Mouse (Mus musculus) left cerebral cortex, postnatal 14 days (tissue): Measurements from ENCODE around the gene Aplf. TPM values are rescaled to one million over a fixed set of nuclear protein-coding genes. Genes with fewer than 3 reads are reported as not detected.

Experiments used
- DNase-seq, 2 experiments: peaks; one replicate each; pipeline ENCODE4 v3.0.0; 2021 to 2022; ENCODE audit warnings: low spot score in 2 of 2, mixed read lengths in 1 of 2
- intact Hi-C: fragments of 180-260 bp; cut with DNase I; formaldehyde crosslinking; loops from one replicate; pipeline ENCODE4 v1.15.1; 2025
- long read RNA-seq, 2 experiments: library from polyadenylated mRNA; stranded (forward); transcript quantifications; one replicate each; pipeline ENCODE4 v2.0.0; 2021
- total RNA-seq, 2 experiments: library from RNA; stranded (reverse); gene quantifications; 2 replicates each; pipeline ENCODE4 v1.2.3; 2021

Gene Aplf
- total RNA-seq: 1 to 10 TPM; 7.5 to 9.5 TPM
- long read RNA-seq, experiment 1, partial matches to known transcripts: 6 of 7 reads
- long read RNA-seq, experiment 1, other reads (novel, unspliced or antisense): 1 of 7 reads
- long read RNA-seq, experiment 2, partial matches to known transcripts: 1 of 1 reads
- long read RNA-seq, experiment 2, other reads (novel, unspliced or antisense): 0 of 1 reads

GRCm38 (mm10) chr6:87671771-87672517 lies at the start of gene Aplf:
TSS of gene Aplf (minus strand) at chr6:87672193.
- DNase-seq: peak; percentile 90 to 97
- intact Hi-C loops: no loop called here

GRCm38 (mm10) chr6:87714091-87714490 lies 42.1 kb upstream of the Aplf start:
- intact Hi-C loops: no loop called here
- no peak for DNase-seq

- intact Hi-C loops: no loop called here
- DNase-seq: no peak
These were observed 40.3 kb upstream of the Aplf start for GRCm38 (mm10) chr6:87712311-87712710.

GRCm38 (mm10) chr6:87706246-87706645 lies 34.3 kb upstream of the Aplf start:
- intact Hi-C loops: no loop called here
- DNase-seq: no peak

- DNase-seq: no peak
- intact Hi-C loops: no loop called here
These were observed 24.6 kb upstream of the Aplf start for GRCm38 (mm10) chr6:87696544-87696943.

GRCm38 (mm10) chr6:87695947-87696346 lies 24.0 kb upstream of the Aplf start:
- intact Hi-C loops: no loop called here
- DNase-seq: no peak

- DNase-seq: no peak
- intact Hi-C loops: no loop called here
These were observed 8.4 kb upstream of the Aplf start for GRCm38 (mm10) chr6:87680418-87680817.

- intact Hi-C loops: no loop called here
- no peak for DNase-seq
These were observed 668 bp upstream of the Aplf start for GRCm38 (mm10) chr6:87672661-87673060.

GRCm38 (mm10) chr6:87671353-87671752 lies 640 bp downstream of the Aplf start:
- no peak for DNase-seq
- intact Hi-C loops: no loop called here

- peak; percentile 69 to 82 for DNase-seq
These were observed 2.0 kb downstream of the Aplf start for GRCm38 (mm10) chr6:87669894-87670588.

GRCm38 (mm10) chr6:87668733-87669132 lies 3.3 kb downstream of the Aplf start:
- intact Hi-C loops: no loop called here
- DNase-seq: no peak

More at GRCm38 (mm10) chr6:87669894-87670588, 2.0 kb downstream of the Aplf start:
- intact Hi-C loops: no loop called here

- no peak for DNase-seq
- intact Hi-C loops: no loop called here
These were observed 4.2 kb downstream of the Aplf start for GRCm38 (mm10) chr6:87667804-87668203.

GRCm38 (mm10) chr6:87663445-87663844 lies 8.5 kb downstream of the Aplf start:
- intact Hi-C loops: no loop called here
- DNase-seq: no peak

- intact Hi-C loops: no loop called here
- no peak for DNase-seq
These were observed 9.8 kb downstream of the Aplf start for GRCm38 (mm10) chr6:87662197-87662596.

GRCm38 (mm10) chr6:87661707-87662106 lies 10.3 kb downstream of the Aplf start:
- intact Hi-C loops: no loop called here
- no peak for DNase-seq

- intact Hi-C loops: no loop called here
- DNase-seq: no peak
These were observed 13.2 kb downstream of the Aplf start for GRCm38 (mm10) chr6:87658816-87659215.

- DNase-seq: no peak
- intact Hi-C loops: no loop called here
These were observed 17.9 kb downstream of the Aplf start for GRCm38 (mm10) chr6:87653904-87654638.

GRCm38 (mm10) chr6:87653478-87653877 lies 18.5 kb downstream of the Aplf start:
- DNase-seq: no peak
- intact Hi-C loops: no loop called here

- intact Hi-C loops: no loop called here
These were observed 19.3 kb downstream of the Aplf start for GRCm38 (mm10) chr6:87652670-87653069.

GRCm38 (mm10) chr6:87651787-87652186 lies 20.2 kb downstream of the Aplf start:
- intact Hi-C loops: no loop called here
- DNase-seq: no peak

More at GRCm38 (mm10) chr6:87652670-87653069, 19.3 kb downstream of the Aplf start:
- no peak for DNase-seq
